In the genomic region with DNA sequence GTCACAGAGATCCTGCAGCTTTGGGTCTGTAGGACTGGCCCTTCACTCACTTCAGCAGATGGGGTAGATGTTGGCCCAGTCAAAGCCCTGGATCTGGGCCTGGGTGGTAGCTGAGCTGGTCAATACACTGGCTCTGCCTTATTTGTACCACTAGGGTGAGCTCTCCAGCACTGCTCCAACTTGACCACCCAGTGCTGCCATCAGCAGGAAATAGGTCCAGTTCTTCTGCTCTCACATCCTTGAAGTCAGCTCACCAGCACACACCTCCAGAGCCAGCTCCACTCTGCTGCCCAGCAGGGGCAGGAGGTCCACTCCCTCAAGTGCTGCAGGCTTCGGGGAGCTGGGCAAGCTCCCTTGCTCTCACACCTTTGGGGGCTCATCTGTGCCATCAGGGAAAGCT, we compare ENCODE assay signal across 21 mouse cellular contexts.
DNase-seq lines count a peak whose midpoint lies in the region; ATAC-seq and TF ChIP-seq lines count a peak whose summit lies in the region.
"Had no signal": no experiment of that assay in that cellular context is flagged by ENCODE, and none has a peak within 500 bp of the region (broad histone marks: within the 10 kb centered on the region; RNA-seq: fewer than 3 reads in every experiment).

No protein-coding gene starts in this region.

- peak; percentile 25; the same call in 1 of the 2 replicates for TF ChIP-seq CTCF in left cerebral cortex, adult 2 months (IDR thresholded peaks at IDR 0.05)
- peak; percentile 56 for TF ChIP-seq CTCF in stomach, postnatal 0 days (IDR thresholded peaks at IDR 0.05; ENCODE audit: low read depth)

- intact Hi-C loops in left cerebral cortex, adult 2 months (cut with DNase I): no loop called here

- no peak overlapping the region for H3K4me3 ChIP-seq in hindbrain, embryonic 10.5 days
- H3K4me3 ChIP-seq in hindbrain, embryonic 12.5 days: no peak overlapping the region
- no peak overlapping the region for H3K4me3 ChIP-seq in left cerebral cortex, adult 2 months
- no peak overlapping the region for H3K4me3 ChIP-seq in midbrain, embryonic 11.5 days (ENCODE audit: low read depth, low read length)
- H3K4me3 ChIP-seq in midbrain, embryonic 10.5 days: no peak overlapping the region
- H3K4me3 ChIP-seq in stomach, postnatal 0 days (ENCODE audit: low read depth, low read length): no peak overlapping the region
- H3K4me3 ChIP-seq: embryonic facial prominence, embryonic 15.5 days; forebrain, embryonic 10.5 days; heart, adult 2 months; limb, embryonic 15.5 days; stomach, embryonic 15.5 days had no signal

- peak overlapping the region; percentile 12; the same call in 1 of the 2 replicates for H3K27ac ChIP-seq in hindbrain, embryonic 10.5 days
- no peak overlapping the region for H3K27ac ChIP-seq in hindbrain, embryonic 12.5 days
- H3K27ac ChIP-seq in left cerebral cortex, adult 2 months: no peak overlapping the region
- no peak overlapping the region for H3K27ac ChIP-seq in midbrain, embryonic 11.5 days (ENCODE audit: low read depth, low read length)
- H3K27ac ChIP-seq in midbrain, embryonic 10.5 days (replicated peaks): no peak overlapping the region; the same call in 1 of the 2 replicates
- H3K27ac ChIP-seq in stomach, postnatal 0 days (replicated peaks): no peak overlapping the region
- H3K27ac ChIP-seq: embryonic facial prominence, embryonic 15.5 days; forebrain, embryonic 10.5 days; heart, adult 2 months; limb, embryonic 15.5 days; stomach, embryonic 15.5 days had no signal

- no peak overlapping the region for H3K9ac ChIP-seq in hindbrain, embryonic 12.5 days
- no peak overlapping the region for H3K9ac ChIP-seq in midbrain, embryonic 11.5 days (ENCODE audit: low read length)
- no peak overlapping the region for H3K9ac ChIP-seq in stomach, postnatal 0 days (ENCODE audit: low read length)
- H3K9ac ChIP-seq: embryonic facial prominence, embryonic 15.5 days; limb, embryonic 15.5 days; stomach, embryonic 15.5 days had no signal

- H3K4me1 ChIP-seq in hindbrain, embryonic 10.5 days (replicated peaks): peaks cover 9% of the 10 kb centered on the region
- H3K4me1 ChIP-seq in hindbrain, embryonic 12.5 days: no peaks in the 10 kb centered on the region
- no peaks in the 10 kb centered on the region for H3K4me1 ChIP-seq in midbrain, embryonic 11.5 days (ENCODE audit: control insufficient read depth, insufficient read depth, low read length)
- peaks cover 6% of the 10 kb centered on the region; the same call in 1 of the 2 replicates for H3K4me1 ChIP-seq in midbrain, embryonic 10.5 days
- H3K4me1 ChIP-seq in stomach, postnatal 0 days (replicated peaks; ENCODE audit: control insufficient read depth, insufficient read depth): no peaks in the 10 kb centered on the region
- H3K4me1 ChIP-seq: embryonic facial prominence, embryonic 15.5 days; limb, embryonic 15.5 days; stomach, embryonic 15.5 days had no signal

- no peak for ATAC-seq in hindbrain, embryonic 12.5 days (ENCODE audit: low FRiP score)
- no peak for ATAC-seq in midbrain, embryonic 11.5 days (ENCODE audit: low FRiP score)
- no peak for ATAC-seq in stomach, postnatal 0 days (ENCODE audit: low FRiP score, low TSS enrichment)

- TF ChIP-seq EP300 in stomach, postnatal 0 days (optimal IDR thresholded peaks at IDR 0.05): no peak

- no peak overlapping the region for H3K4me2 ChIP-seq in hindbrain, embryonic 12.5 days (replicated peaks)
- H3K4me2 ChIP-seq in midbrain, embryonic 11.5 days: no peak overlapping the region
- no peak overlapping the region for H3K4me2 ChIP-seq in stomach, postnatal 0 days (replicated peaks; ENCODE audit: low read depth)
- H3K4me2 ChIP-seq: embryonic facial prominence, embryonic 15.5 days; limb, embryonic 15.5 days; stomach, embryonic 15.5 days had no signal

- DNase-seq in hindbrain, embryonic 10.5 days (ENCODE audit: low spot score): no peak
- DNase-seq in left cerebral cortex, adult 2 months (ENCODE audit: extremely low spot score in 1 of 2, low spot score in 2 of 2): no peak
- DNase-seq in left cerebral cortex, adult 18-20 months (ENCODE audit: low spot score in 2 of 2): no peak
- DNase-seq in midbrain, embryonic 11.5 days (ENCODE audit: low spot score, missing footprints): peak; percentile 72
- no peak for DNase-seq in midbrain, embryonic 10.5 days (ENCODE audit: low spot score)
- DNase-seq in stomach, postnatal 0 days (ENCODE audit: low spot score): no peak
- DNase-seq in adrenal gland, adult 18-20 months (ENCODE audit: low spot score in 2 of 2): no peak
- DNase-seq: adrenal gland, adult 8-10 months; cerebellum, adult 9-11 months; gastrocnemius, postnatal 10 days; heart, adult 2 months; heart, postnatal 36 days; kidney, adult 9 months; layer of hippocampus, postnatal 36 days; retina, postnatal 1 day had no signal

- no peaks in the 10 kb centered on the region for H3K36me3 ChIP-seq in hindbrain, embryonic 10.5 days
- no peaks in the 10 kb centered on the region for H3K36me3 ChIP-seq in hindbrain, embryonic 12.5 days
- no peaks in the 10 kb centered on the region for H3K36me3 ChIP-seq in midbrain, embryonic 11.5 days (ENCODE audit: control insufficient read depth, insufficient read depth, low read length)
- H3K36me3 ChIP-seq in midbrain, embryonic 10.5 days: no peaks in the 10 kb centered on the region
- no peaks in the 10 kb centered on the region for H3K36me3 ChIP-seq in stomach, postnatal 0 days (ENCODE audit: control insufficient read depth, insufficient read depth, low read length)
- H3K36me3 ChIP-seq: embryonic facial prominence, embryonic 15.5 days; forebrain, embryonic 10.5 days; limb, embryonic 15.5 days; stomach, embryonic 15.5 days had no signal

- no peaks in the 10 kb centered on the region for H3K9me3 ChIP-seq in hindbrain, embryonic 10.5 days
- no peaks in the 10 kb centered on the region for H3K9me3 ChIP-seq in hindbrain, embryonic 12.5 days (replicated peaks)
- H3K9me3 ChIP-seq in midbrain, embryonic 11.5 days (ENCODE audit: control insufficient read depth, low read length): no peaks in the 10 kb centered on the region
- no peaks in the 10 kb centered on the region for H3K9me3 ChIP-seq in midbrain, embryonic 10.5 days (replicated peaks)
- H3K9me3 ChIP-seq in stomach, postnatal 0 days (ENCODE audit: control insufficient read depth, low read length): no peaks in the 10 kb centered on the region
- H3K9me3 ChIP-seq: embryonic facial prominence, embryonic 15.5 days; forebrain, embryonic 10.5 days; limb, embryonic 15.5 days; stomach, embryonic 15.5 days had no signal

- 70% methylated on average over 1 of the region's 1 CpGs for WGBS in hindbrain, embryonic 10.5 days
- WGBS in hindbrain, embryonic 12.5 days: 75% methylated on average over 1 of the region's 1 CpGs
- 86% methylated on average over 1 of the region's 1 CpGs for WGBS in midbrain, embryonic 11.5 days
- WGBS in midbrain, embryonic 10.5 days: 68% methylated on average over 1 of the region's 1 CpGs
- WGBS in stomach, postnatal 0 days: 55% methylated on average over 1 of the region's 1 CpGs

- no peaks in the 10 kb centered on the region for H3K27me3 ChIP-seq in hindbrain, embryonic 10.5 days (ENCODE audit: insufficient read depth, poor library complexity, severe bottlenecking)
- H3K27me3 ChIP-seq in hindbrain, embryonic 12.5 days: no peaks in the 10 kb centered on the region
- no peaks in the 10 kb centered on the region for H3K27me3 ChIP-seq in midbrain, embryonic 11.5 days (ENCODE audit: control insufficient read depth, insufficient read depth, low read length)
- 0 out of 2 replicates have a peak, but pooled peaks cover 8% of the 10 kb centered on the region for H3K27me3 ChIP-seq in midbrain, embryonic 10.5 days (ENCODE audit: low read depth, poor library complexity, severe bottlenecking)
- H3K27me3 ChIP-seq in stomach, postnatal 0 days (ENCODE audit: control insufficient read depth, insufficient read depth, low read length): no peaks in the 10 kb centered on the region
- H3K27me3 ChIP-seq: CH12.LX; embryonic facial prominence, embryonic 15.5 days; limb, embryonic 15.5 days; stomach, embryonic 15.5 days had no signal
